Mouse (Mus musculus) layer of hippocampus, adult 2 months (tissue): Measurements from ENCODE around the gene Dynlrb2. TPM values are rescaled to one million over a fixed set of nuclear protein-coding genes. Genes with fewer than 3 reads are reported as not detected.

ENCODE experiments used
- DNase-seq, 2 experiments: peaks; one replicate each; pipeline ENCODE4 v3.0.0; 2022; ENCODE audit warnings: low spot score in 2 of 2
- H3K27ac ChIP-seq: fragments of 200-600 bp; 2 replicates; pipeline ENCODE4 v1.8.1; 2022
- H3K4me3 ChIP-seq: fragments of 200-600 bp; 2 replicates; pipeline ENCODE4 v1.8.1; 2022; ENCODE audit warnings: mild to moderate bottlenecking
- CTCF ChIP-seq: fragments of 200-600 bp; conservative IDR thresholded peaks from 2 replicates; pipeline ENCODE4 v1.8.1; 2022; ENCODE audit warnings: antibody characterized with exemption, mild to moderate bottlenecking, moderate library complexity
- total RNA-seq, 2 experiments: library from RNA; stranded (reverse); gene quantifications; 2 replicates each; pipeline ENCODE4 v1.2.3; 2021

Dynlrb2 gene
- total RNA-seq, 2 experiments from 2014 or later: 2.2 to 2.9 TPM

GRCm38 (mm10) chr8:116552778-116553177, 48.0 kb downstream of the Dynlrb2 start:
- Histone ChIP-seq H3K27ac (no peak overlapping the region), H3K4me3 (no peak overlapping the region)
- no peak for TF ChIP-seq CTCF
- no peak for DNase-seq

Other genes starting within 250 kb of the Dynlrb2 start
- 1 to 10 TPM; 8.8 TPM for gene Cdyl2, start 228.0 kb downstream of the Dynlrb2 start, total RNA-seq